Mouse (Mus musculus) midbrain, embryonic 15.5 days (tissue): Measurements from ENCODE around the gene Nrxn1. TPM values are rescaled to one million over a fixed set of nuclear protein-coding genes. Genes with fewer than 3 reads are reported as not detected.
A peak's percentile ranks its signal among the peaks of the same experiment; 100 is the strongest.

Experiments used
- ATAC-seq: fragments of 200-750 bp; cut with Nextera tagmentation; replicated peaks from 2 replicates; pipeline ENCODE4 v1.8.0; 2017; ENCODE audit warnings: moderate TSS enrichment
- H3K27ac ChIP-seq: fragments of 300-500 bp; sonication (generic); 2 replicates; pipeline ENCODE4 v1.5.1; 2015; ENCODE audit warnings: mild to moderate bottlenecking, inconsistent platforms
- H3K27me3 ChIP-seq: fragments of 300-500 bp; sonication (generic); replicated peaks from 2 replicates; pipeline ENCODE4 v1.6.1; 2015; ENCODE audit warnings: inconsistent platforms
- H3K36me3 ChIP-seq: fragments of 300-500 bp; sonication (generic); replicated peaks from 2 replicates; pipeline ENCODE4 v1.6.1; 2015; ENCODE audit warnings: inconsistent platforms
- H3K4me1 ChIP-seq: fragments of 300-500 bp; sonication (generic); 2 replicates; pipeline ENCODE4 v1.6.1; 2015; ENCODE audit warnings: inconsistent platforms
- H3K4me2 ChIP-seq: fragments of 300-500 bp; sonication (generic); 2 replicates; pipeline ENCODE4 v1.6.1; 2015; ENCODE audit warnings: inconsistent platforms, mild to moderate bottlenecking, moderate library complexity
- H3K4me3 ChIP-seq: fragments of 300-500 bp; sonication (generic); 2 replicates; pipeline ENCODE4 v1.5.1; 2015; ENCODE audit warnings: mild to moderate bottlenecking, inconsistent platforms
- H3K9ac ChIP-seq: fragments of 300-500 bp; sonication (generic); 2 replicates; pipeline ENCODE4 v1.6.1; 2015; ENCODE audit warnings: mild to moderate bottlenecking, inconsistent platforms
- H3K9me3 ChIP-seq: fragments of 300-500 bp; sonication (generic); 2 replicates; pipeline ENCODE4 v1.6.1; 2016; ENCODE audit warnings: inconsistent platforms
- WGBS: fragments of 180-500 bp; shearing (Covaris S2); methylation state at CpG from one replicate; pipeline ENCODE4 v1.1.7; 2015; ENCODE audit warnings: mixed read lengths; 5-methylcytosine and 5-hydroxymethylcytosine counted together
- polyA plus RNA-seq: library from polyadenylated mRNA; unstranded; fragments of >200 nt; fragmentation: Nextera tagmentation; extraction: Ambion mirVana; gene quantifications from 2 replicates; pipeline ENCODE4 v1.2.1, GENCODE M21; 2015

Nrxn1 gene
- polyA plus RNA-seq, 1 experiment from 2014 or later: 210 TPM

GRCm38 (mm10) chr17:90788491-90789127 lies 304.3 kb downstream of the Nrxn1 start:
- H3K4me3 ChIP-seq: no peak overlapping the region
- H3K27me3 ChIP-seq: no peaks in the 10 kb centered on the region
- no peak overlapping the region for H3K4me2 ChIP-seq
- no peaks in the 10 kb centered on the region for H3K9me3 ChIP-seq
- H3K4me1 ChIP-seq: no peaks in the 10 kb centered on the region
- no peak overlapping the region for H3K27ac ChIP-seq
- no peak overlapping the region for H3K9ac ChIP-seq
- 79% methylated on average over 3 of the region's 3 CpGs for WGBS
- ATAC-seq: no peak
- no peaks in the 10 kb centered on the region for H3K36me3 ChIP-seq

- 26% methylated on average over 1 of the region's 1 CpGs for WGBS
- Histone ChIP-seq H3K36me3 (no peaks in the 10 kb centered on the region), H3K4me2 (no peak overlapping the region), H3K27me3 (no peaks in the 10 kb centered on the region), H3K4me3 (no peak overlapping the region), H3K27ac (no peak overlapping the region), H3K4me1 (no peaks in the 10 kb centered on the region), H3K9me3 (no peaks in the 10 kb centered on the region), H3K9ac (no peak overlapping the region)
- ATAC-seq: no peak
Observed at GRCm38 (mm10) chr17:90788040-90788439, 304.8 kb downstream of the Nrxn1 start.

- no peak for ATAC-seq
- 78% methylated on average over 5 of the region's 5 CpGs for WGBS
- no peak overlapping the region for H3K4me3 ChIP-seq
Observed at GRCm38 (mm10) chr17:90787121-90787788, 305.6 kb downstream of the Nrxn1 start.

GRCm38 (mm10) chr17:90780481-90780880 lies 312.4 kb downstream of the Nrxn1 start:
- Histone ChIP-seq H3K9me3 (no peaks in the 10 kb centered on the region), H3K27me3 (no peaks in the 10 kb centered on the region), H3K9ac (no peak overlapping the region), H3K27ac (no peak overlapping the region), H3K4me3 (no peak overlapping the region), H3K4me2 (no peak overlapping the region), H3K4me1 (no peaks in the 10 kb centered on the region), H3K36me3 (no peaks in the 10 kb centered on the region)
- ATAC-seq: no peak
- 89% methylated on average over 1 of the region's 1 CpGs for WGBS

More at GRCm38 (mm10) chr17:90787121-90787788, 305.6 kb downstream of the Nrxn1 start:
- Histone ChIP-seq H3K4me1 (no peaks in the 10 kb centered on the region), H3K9me3 (no peaks in the 10 kb centered on the region), H3K27ac (no peak overlapping the region), H3K36me3 (no peaks in the 10 kb centered on the region), H3K4me2 (no peak overlapping the region), H3K27me3 (no peaks in the 10 kb centered on the region), H3K9ac (no peak overlapping the region)

- WGBS: 81% methylated on average over 3 of the region's 3 CpGs
Observed at GRCm38 (mm10) chr17:90775397-90775796, 317.5 kb downstream of the Nrxn1 start.

GRCm38 (mm10) chr17:90773233-90773632 lies 319.6 kb downstream of the Nrxn1 start:
- Histone ChIP-seq H3K4me1 (0 out of 2 replicates have a peak, but pooled peaks cover under 1% of the 10 kb centered on the region), H3K4me2 (no peak overlapping the region)
- WGBS: 88% methylated on average over 3 of the region's 3 CpGs

More at GRCm38 (mm10) chr17:90775397-90775796, 317.5 kb downstream of the Nrxn1 start:
- no peak overlapping the region for H3K4me2 ChIP-seq
- ATAC-seq: no peak
- H3K36me3 ChIP-seq: no peaks in the 10 kb centered on the region
- H3K27ac ChIP-seq: no peak overlapping the region
- no peaks in the 10 kb centered on the region for H3K27me3 ChIP-seq
- no peak overlapping the region for H3K9ac ChIP-seq
- no peak overlapping the region for H3K4me3 ChIP-seq
- H3K9me3 ChIP-seq: no peaks in the 10 kb centered on the region
- no peaks in the 10 kb centered on the region for H3K4me1 ChIP-seq

DNA sequence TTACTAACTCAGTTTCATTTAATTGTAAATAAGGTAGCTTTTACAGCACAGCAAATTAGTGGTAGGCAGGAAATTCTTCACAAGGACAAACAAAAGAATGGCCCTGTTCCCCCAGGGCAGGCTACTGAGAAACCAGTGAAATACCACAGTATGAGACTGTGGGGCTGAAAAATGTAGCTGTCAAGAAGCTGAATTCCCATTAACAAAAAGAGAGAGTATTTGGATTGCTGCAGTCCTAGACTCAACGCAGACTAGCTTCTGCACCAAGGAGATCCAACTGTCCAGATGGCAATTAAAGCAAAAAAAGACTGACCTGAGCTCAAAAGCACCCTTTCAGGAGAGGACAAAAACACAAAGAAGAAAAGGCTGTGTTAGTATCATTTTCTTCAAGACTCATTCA lies 324.7 kb downstream of the Nrxn1 start:
- no peak overlapping the region for H3K4me2 ChIP-seq
- H3K27ac ChIP-seq: 0 out of 2 replicates have a peak overlapping the region, but pooled peaks have one; percentile 20
- H3K9me3 ChIP-seq: no peaks in the 10 kb centered on the region
- H3K36me3 ChIP-seq: no peaks in the 10 kb centered on the region
- 0 out of 2 replicates have a peak, but pooled peaks cover 3% of the 10 kb centered on the region for H3K4me1 ChIP-seq
- 8% methylated on average over 1 of the region's 1 CpGs for WGBS
- H3K27me3 ChIP-seq: no peaks in the 10 kb centered on the region
- no peak overlapping the region for H3K4me3 ChIP-seq
- no peak overlapping the region for H3K9ac ChIP-seq
- no peak for ATAC-seq

More at GRCm38 (mm10) chr17:90773233-90773632, 319.6 kb downstream of the Nrxn1 start:
- Histone ChIP-seq H3K27me3 (no peaks in the 10 kb centered on the region), H3K27ac (no peak overlapping the region), H3K9me3 (no peaks in the 10 kb centered on the region), H3K36me3 (no peaks in the 10 kb centered on the region), H3K4me3 (no peak overlapping the region), H3K9ac (no peak overlapping the region)
- ATAC-seq: no peak

DNA sequence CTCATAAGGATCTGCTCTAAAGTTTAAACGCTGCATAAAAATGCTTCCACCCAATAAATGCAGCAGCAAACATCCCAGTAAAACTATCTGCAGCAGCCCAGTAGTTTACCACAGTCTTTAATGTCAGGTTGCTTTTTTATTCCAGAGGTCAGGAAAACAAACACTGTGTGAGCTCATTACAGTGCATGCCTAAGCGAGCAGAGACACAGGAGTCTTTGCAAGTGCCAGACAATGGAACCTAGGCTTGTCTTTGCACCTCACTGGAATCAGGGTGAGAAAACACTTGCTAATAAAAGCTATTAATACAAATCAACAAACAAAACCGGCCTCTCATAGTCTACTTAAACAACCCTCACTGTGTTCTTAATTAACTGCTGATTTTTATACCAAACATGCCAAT lies 365.7 kb downstream of the Nrxn1 start:
- Histone ChIP-seq H3K4me2 (no peak overlapping the region), H3K27me3 (no peaks in the 10 kb centered on the region), H3K4me3 (no peak overlapping the region), H3K4me1 (no peaks in the 10 kb centered on the region), H3K9ac (no peak overlapping the region), H3K36me3 (no peaks in the 10 kb centered on the region), H3K27ac (no peak overlapping the region), H3K9me3 (no peaks in the 10 kb centered on the region)
- 19% methylated on average over 3 of the region's 3 CpGs for WGBS
- no peak for ATAC-seq

DNA sequence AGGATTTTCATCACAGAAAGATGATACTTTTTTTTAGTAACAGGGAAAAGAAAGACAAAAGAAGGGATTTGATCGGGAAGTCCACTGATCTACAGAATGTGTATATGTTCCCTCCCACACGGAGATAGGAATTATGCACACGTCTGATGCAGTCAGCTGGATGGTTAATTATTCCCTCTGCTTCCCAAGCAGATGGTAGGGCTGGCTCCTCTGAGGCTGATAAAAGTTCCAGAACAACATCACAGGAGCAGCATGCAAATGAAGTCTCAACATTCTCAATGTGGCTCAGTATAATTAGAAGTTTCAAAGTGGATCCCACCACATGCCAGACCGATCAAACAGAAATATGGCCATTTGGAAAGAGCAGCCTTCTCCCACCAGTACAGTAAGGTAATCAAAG lies 388.1 kb downstream of the Nrxn1 start:
- no peaks in the 10 kb centered on the region for H3K36me3 ChIP-seq
- no peaks in the 10 kb centered on the region for H3K27me3 ChIP-seq
- no peak overlapping the region for H3K9ac ChIP-seq
- H3K4me1 ChIP-seq: 0 out of 2 replicates have a peak, but pooled peaks cover 2% of the 10 kb centered on the region
- no peak overlapping the region for H3K4me2 ChIP-seq
- H3K4me3 ChIP-seq: no peak overlapping the region
- 35% methylated on average over 4 of the region's 4 CpGs for WGBS
- no peaks in the 10 kb centered on the region for H3K9me3 ChIP-seq
- H3K27ac ChIP-seq: peak overlapping the region; percentile 53; the same call in 1 of the 2 replicates
- ATAC-seq: peak; percentile 77

DNA sequence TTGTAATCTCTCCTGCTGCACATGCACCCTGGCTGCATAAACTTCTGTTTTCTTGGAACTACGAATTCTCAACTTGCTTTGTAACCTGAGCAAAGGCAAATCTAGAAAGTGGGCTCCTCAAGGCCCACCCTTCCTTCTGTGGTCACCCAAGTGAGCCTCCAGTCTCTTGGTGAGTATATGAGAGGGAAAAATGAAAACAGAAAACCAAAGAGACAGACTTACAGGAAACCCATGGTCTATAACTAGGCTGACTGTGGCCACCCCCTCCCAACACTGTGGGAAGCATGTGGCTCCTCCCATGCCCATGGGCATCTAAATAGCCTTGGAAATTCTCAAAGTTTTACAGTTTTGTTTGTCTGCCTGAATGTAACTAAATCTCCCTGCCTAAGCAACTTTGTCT lies 390.2 kb downstream of the Nrxn1 start:
- Histone ChIP-seq H3K4me1 (0 out of 2 replicates have a peak, but pooled peaks cover 6% of the 10 kb centered on the region), H3K36me3 (no peaks in the 10 kb centered on the region), H3K9me3 (no peaks in the 10 kb centered on the region), H3K4me2 (no peak overlapping the region), H3K4me3 (no peak overlapping the region), H3K27me3 (no peaks in the 10 kb centered on the region), H3K9ac (no peak overlapping the region), H3K27ac (no peak overlapping the region)
- ATAC-seq: no peak
- 95% methylated on average over 1 of the region's 1 CpGs for WGBS

DNA sequence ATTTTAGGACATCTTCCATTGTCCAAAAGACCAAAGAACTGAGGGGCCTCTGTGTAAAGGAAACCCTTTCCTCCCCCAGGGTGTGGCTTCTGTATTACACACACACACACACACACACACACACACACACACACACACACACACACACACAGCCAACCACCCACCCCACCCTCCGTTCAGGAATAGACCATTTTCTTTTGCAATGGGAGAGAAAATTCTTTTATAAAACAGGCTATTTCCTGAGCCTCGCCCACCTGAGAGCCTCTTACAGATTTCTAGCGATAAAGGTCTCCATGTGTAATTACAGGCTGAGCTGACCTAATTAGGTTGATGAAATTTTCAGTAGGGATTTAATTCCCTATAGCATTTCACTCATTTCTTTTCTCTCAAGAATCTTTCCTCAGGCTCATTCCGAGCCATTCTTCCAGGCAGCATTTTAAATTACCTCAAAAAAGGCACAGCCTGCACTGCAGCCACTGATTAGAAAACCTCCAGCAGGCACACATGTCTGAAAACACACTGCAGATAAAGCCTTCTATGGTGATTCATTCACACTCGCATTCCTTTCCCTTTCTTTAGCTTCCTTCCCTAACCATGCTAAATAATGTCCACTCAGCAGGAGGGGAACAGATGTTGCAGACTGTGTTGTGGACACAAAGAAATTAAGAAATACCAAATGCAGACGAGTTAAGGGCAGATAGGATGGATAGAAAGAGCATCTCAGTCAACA lies 396.6 kb downstream of the Nrxn1 start:
- H3K4me3 ChIP-seq: no peak overlapping the region
- no peaks in the 10 kb centered on the region for H3K27me3 ChIP-seq
- 0 out of 2 replicates have a peak overlapping the region, but pooled peaks have one; percentile 27 for H3K9ac ChIP-seq
- WGBS: 6% methylated on average over 6 of the region's 6 CpGs
- ATAC-seq: peak; percentile 85
- peak overlapping the region; percentile 65 for H3K27ac ChIP-seq
- H3K4me1 ChIP-seq: peaks cover 22% of the 10 kb centered on the region
- H3K9me3 ChIP-seq: no peaks in the 10 kb centered on the region
- H3K36me3 ChIP-seq: no peaks in the 10 kb centered on the region
- no peak overlapping the region for H3K4me2 ChIP-seq

- 88% methylated on average over 5 of the region's 5 CpGs for WGBS
- Histone ChIP-seq H3K4me1 (peaks cover 25% of the 10 kb centered on the region), H3K4me3 (no peak overlapping the region), H3K27me3 (no peaks in the 10 kb centered on the region), H3K4me2 (no peak overlapping the region), H3K9me3 (no peaks in the 10 kb centered on the region), H3K36me3 (no peaks in the 10 kb centered on the region), H3K9ac (no peak overlapping the region), H3K27ac (peak overlapping the region; percentile 65; the same call in 1 of the 2 replicates)
- no peak for ATAC-seq
Observed at GRCm38 (mm10) chr17:90695086-90695584, 397.7 kb downstream of the Nrxn1 start.
